Mouse (Mus musculus) heart, postnatal 36 days (tissue): Measurements from ENCODE around the gene Nhlh2. TPM values are rescaled to one million over a fixed set of nuclear protein-coding genes. Genes with fewer than 3 reads are reported as not detected.

Source experiments
- DNase-seq, 2 experiments: peaks; one replicate each; pipeline ENCODE4 v3.0.0; 2021 to 2022
- intact Hi-C: fragments of 180-260 bp; cut with DNase I; formaldehyde crosslinking; loops from one replicate; pipeline ENCODE4 v1.15.1; 2025
- total RNA-seq, 2 experiments: library from RNA; stranded (reverse); gene quantifications; 2 replicates each; pipeline ENCODE4 v1.2.3; 2021

The Nhlh2 gene
- not detected for total RNA-seq

DNA sequence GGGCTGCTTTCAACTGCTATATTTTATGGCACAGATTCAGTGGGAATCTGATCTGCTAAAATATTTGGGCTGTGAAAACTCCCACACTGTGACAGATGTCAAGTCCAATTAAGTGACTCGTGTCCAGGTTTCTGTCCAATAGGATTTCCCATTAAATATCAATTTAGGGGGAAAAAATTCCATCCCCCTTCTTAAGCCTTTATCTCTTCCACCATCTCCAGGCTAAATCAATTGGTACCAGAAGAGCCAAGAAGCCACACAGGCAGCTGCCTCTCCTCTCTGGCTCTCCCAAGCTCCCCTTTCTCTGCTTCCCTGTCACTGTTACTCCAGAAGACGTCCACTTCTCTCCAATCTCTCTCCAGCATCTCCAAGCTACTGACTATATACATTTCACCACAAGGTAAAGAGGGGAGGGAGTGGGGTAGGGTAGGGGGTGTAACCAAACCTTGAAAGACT is at the start of gene Nhlh2:
Gene Nhlh2 (plus strand): TSS at position 151 of the 456 bp plus-strand sequence.
- DNase-seq: no peak
- intact Hi-C loops: no loop called here

DNA sequence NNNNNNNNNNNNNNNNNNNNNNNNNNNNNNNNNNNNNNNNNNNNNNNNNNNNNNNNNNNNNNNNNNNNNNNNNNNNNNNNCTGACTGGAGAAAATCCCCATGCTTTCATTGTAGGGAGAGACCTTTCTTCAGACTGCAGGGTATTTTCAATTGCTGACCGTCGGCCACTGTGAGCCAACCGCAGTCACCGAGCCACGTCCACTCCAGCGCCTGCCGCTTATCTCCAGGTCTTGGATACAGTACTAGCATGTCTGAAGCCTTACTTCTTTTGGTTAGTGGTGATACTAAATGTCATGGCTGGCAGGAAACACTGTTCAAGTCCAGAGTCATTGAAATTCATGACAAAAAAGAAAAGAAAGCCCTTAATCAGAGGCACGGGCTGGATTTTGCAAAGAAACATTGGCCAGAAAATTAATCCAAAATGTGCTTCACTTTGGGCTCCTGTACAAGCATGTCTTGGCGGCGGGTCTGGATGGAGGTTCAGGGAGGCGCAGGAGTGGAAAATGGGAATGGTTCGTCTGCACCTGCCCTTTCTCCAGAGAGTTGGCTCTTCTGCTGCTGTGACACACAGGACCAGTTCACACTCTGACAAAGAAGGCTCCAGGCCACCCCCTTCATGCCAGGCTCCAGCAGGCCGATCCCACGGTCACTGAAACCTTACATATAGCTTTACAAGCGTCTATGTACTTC is 48.6 kb upstream of the Nhlh2 start:
- intact Hi-C loops: no loop called here
- no peak for DNase-seq

DNA sequence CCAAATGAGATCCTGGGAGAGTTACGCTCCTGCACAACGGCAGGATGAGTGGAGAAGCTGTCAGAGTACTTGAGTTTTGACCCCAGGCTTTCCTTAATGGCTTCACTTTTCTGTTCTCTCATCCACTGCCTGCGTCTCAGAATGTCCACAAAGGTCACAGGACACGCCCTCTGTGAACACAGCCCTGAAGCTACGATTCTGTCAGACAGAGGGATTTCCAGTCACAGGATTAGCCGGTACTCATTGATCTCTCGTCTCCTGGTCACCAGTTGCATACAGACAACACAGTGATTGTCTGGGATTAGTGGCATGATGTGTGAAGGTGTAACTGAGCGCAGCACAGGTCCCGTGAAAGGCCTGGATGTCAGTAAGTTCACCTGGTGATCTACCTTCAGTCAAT is 46.4 kb upstream of the Nhlh2 start:
- intact Hi-C loops: no loop called here
- no peak for DNase-seq

DNA sequence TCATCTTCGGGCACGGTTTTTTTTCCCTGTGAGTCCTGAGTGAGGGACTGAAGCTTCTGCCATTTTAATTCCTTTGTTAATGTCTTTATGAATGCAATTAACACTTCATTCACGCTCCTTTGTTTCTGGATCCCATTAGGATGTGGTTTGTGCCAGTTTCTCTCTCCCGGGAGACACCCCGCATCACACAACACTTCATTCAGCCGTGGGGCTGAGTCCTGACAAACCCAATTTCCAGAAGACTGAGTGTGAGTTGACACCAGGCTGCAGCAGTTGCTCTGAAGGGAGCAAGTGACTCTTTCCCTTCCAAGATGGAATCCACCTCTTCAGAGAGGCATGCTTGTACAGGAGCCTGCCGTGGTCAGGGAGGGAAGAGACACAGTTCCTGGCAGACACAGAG is 45.5 kb upstream of the Nhlh2 start:
- DNase-seq: no peak
- intact Hi-C loops: no loop called here

- intact Hi-C loops: no loop called here
- DNase-seq: no peak
These were observed 42.9 kb upstream of the Nhlh2 start for GRCm38 (mm10) chr3:101966825-101967558.

DNA sequence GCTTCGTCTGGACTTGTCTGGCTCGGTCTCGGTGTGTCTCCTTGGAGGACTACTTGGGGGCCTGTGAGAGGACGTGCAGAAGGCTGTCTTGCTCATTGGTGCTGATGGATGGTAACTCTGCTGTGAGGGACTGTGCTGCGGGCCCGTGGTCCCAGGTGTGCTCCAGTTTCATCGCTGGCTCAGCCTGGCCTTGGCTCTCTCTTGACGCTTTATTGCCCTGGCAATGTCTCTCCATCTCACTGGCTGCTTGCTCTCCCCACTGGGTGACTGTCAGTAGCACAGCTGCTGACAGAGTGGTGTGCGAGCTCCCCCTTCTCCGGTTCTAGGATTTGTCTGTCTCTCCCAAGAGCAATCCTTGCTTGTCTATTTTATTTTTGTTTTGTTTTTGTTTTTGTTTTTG is 34.5 kb upstream of the Nhlh2 start:
- DNase-seq: no peak
- intact Hi-C loops: no loop called here

DNA sequence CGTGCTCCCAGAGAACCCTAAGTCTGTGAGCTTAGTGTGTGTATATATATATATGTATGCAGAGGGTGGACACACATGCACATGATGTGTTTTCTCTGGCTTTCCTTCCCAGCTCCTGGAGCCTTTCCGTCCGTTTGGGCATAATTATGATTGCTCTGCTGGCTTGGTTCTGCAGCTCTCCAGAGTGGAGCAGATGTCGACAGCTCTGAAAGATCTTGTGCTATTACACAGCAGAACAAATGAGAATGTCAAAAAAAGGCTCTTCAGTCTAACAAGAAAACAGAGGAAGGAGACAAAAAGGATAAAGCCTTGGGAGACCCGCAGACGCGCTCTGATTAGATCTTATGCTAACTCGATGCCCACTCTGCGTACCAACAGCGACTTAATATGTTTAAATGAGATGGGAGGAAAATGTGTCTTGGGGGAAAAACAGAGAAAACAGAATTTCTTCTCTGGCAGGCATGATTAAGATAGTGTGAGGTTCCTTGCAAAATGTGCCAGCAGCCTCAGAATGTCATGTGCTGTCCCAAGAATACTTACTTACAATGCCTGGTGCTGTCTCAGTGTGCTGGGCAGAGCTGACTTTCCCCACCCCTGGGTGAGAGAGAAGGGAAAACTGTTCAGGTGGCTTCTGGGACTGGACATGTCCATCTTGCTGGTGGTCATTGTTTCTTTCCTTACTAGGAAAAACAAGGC is 31.4 kb upstream of the Nhlh2 start:
- no peak for DNase-seq
- intact Hi-C loops: no loop called here

DNA sequence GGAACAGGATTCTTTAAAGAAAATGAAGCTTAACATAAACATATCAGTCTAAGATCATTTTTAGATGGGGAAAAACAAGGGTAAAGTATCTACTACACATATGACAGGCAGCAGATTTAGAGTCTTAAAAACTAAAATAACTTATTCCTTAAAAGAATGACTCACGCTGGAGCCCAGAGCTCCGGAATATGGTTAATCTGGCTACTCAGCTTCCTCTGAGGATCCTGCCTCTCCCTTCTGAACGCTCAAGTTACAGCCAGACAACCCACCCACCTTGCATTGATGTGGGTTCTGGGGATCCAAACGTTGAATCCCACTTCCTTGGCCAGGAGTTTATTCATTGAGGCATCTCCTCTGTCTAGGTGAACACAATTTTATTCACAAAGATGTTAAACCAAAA is 26.0 kb upstream of the Nhlh2 start:
- intact Hi-C loops: no loop called here
- DNase-seq: no peak

GRCm38 (mm10) chr3:101985634-101986033 is 24.2 kb upstream of the Nhlh2 start:
- no peak for DNase-seq
- intact Hi-C loops: no loop called here

- no peak for DNase-seq
- intact Hi-C loops: no loop called here
These were observed 19.7 kb upstream of the Nhlh2 start for GRCm38 (mm10) chr3:101990136-101990535.

DNA sequence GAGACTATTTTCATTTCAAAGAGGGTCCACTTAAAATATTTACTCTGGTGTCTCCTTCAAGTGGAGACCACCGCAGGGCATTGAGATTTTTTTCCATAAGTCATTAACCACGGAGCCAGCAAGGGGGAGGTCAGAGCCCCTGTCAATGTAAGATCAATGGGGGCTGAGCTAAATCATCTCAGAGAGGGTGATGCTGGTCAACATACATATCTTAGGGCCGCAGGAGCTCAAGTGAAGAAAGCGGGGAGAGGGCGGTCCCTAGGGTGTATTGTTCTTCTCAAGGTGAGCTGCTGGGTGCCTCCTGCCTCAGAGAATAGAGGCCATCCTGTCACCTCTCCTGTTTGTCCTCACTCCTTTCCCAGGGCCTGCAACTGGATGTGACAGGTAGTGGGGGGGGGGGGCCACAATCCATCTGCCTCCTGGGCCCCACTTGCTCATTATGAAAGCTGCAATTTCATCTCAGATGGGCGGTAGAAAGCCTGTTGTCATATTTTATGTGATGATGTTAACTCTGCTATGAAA is 18.8 kb upstream of the Nhlh2 start:
- intact Hi-C loops: no loop called here

DNA sequence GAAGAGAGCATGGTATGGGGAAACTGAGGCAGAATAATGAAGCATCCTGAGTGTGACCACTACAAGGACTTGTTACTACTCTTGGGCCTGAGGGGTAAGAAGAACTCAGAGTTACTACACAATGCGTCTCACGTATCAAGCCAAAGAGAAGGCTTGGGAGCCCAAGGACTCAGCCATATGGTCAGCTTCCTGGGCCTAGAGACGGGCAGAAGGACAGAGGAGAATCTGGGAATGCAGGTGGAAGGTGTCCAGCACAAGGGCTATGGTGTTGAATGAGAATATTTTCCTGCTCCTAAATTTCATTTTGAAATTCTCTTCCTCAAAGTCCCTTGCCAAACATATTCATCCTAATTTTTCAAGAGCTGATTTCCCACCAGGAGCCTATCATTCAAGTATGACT is 12.0 kb upstream of the Nhlh2 start:
- intact Hi-C loops: no loop called here
- no peak for DNase-seq

More for the DNA sequence above, 18.8 kb upstream of the Nhlh2 start:
- DNase-seq: no peak

- no peak for DNase-seq
- intact Hi-C loops: no loop called here
These were observed 923 bp downstream of the Nhlh2 start for GRCm38 (mm10) chr3:102010681-102011317.

DNA sequence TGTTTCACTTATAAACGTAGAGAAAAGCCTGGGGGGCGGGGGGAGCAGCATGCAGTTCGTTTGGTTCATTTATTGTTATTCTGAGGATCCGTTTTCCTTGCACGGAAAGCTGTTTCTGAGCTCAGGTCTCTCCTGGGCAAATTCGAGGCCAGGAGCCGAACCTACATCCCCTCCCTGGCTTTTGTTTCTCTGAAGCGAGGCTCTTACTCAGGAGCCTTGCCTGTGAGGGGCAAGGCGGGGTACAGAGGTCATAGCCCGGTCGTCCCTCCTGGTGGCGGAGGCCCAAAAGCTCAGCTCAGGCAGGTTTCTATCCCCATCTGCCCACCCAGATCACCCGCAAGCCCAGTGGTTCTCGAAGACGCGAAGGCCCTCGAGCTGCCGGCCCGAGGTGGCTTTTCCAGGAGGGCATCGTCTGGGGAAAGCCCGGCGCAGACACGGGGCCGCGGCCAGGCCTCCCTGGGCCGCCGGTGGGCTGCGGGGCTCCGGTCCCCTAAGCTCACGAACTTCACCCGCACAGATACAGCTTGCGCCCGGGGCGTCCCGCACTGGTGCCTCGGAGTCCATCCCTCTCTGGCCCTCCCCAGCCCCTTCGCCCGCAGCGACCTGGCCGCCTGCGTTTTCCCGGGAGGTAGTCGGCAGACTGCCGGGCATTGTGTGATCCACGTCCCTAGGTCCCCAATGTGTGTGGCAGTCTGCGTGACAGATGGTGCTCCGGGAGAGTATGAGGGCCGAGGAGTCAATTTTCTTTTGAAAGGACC is 1.6 kb downstream of the Nhlh2 start:
- peak; percentile 4 to 13 for DNase-seq
- intact Hi-C loops: no loop called here

DNA sequence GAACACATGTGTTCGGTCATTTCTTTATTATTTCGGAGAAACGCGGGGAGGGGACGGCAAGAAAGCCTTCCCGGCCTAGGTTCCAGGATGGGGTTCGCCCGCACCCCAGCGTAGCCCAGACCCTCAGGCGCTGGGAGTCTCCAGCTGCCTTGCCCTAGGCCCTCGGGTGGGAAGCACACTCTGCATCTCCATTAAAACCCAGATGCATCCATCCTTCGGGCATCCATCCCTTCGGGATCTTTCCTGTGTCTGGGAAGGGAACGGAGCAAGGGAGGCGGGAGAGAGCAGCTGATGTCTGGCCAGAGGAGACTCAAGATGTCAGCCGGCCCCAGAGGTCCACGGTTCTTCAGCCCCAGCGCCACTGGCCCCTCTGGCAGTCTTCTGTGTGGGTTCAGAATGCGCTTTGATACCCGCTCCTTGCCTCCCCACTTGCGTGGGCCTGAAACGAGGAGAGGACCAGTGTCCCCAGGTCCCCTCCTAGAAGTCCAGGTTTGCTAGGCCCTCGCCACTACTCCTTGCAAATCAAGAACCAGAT is 2.3 kb downstream of the Nhlh2 start:
- DNase-seq: no peak
- intact Hi-C loops: no loop called here

GRCm38 (mm10) chr3:102012611-102013211 is 2.8 kb downstream of the Nhlh2 start:
- intact Hi-C loops: no loop called here

DNA sequence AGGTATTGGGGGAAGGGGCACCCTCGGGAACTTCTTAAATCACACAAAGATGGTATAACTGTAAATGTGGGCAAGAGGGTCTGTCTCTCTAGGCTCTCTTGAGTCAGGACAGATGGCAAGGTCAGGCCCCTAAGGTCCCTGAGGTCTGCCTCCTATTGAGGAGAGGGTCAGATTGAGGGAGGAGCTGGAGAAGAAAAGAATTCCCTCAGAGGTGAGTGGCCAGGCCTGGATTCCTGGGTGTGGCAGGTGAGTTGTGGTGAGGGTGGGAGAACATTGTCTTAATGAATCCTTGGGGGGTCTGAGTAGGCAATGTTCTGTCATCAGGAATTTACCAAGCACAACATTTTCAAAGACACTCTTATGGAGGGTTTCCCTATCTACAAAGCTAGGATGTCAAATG is 10.7 kb downstream of the Nhlh2 start:
- no peak for DNase-seq
- intact Hi-C loops: no loop called here

More at GRCm38 (mm10) chr3:102012611-102013211, 2.8 kb downstream of the Nhlh2 start:
- DNase-seq: no peak

GRCm38 (mm10) chr3:102022721-102023120 is 12.8 kb downstream of the Nhlh2 start:
- intact Hi-C loops: no loop called here
- DNase-seq: no peak

DNA sequence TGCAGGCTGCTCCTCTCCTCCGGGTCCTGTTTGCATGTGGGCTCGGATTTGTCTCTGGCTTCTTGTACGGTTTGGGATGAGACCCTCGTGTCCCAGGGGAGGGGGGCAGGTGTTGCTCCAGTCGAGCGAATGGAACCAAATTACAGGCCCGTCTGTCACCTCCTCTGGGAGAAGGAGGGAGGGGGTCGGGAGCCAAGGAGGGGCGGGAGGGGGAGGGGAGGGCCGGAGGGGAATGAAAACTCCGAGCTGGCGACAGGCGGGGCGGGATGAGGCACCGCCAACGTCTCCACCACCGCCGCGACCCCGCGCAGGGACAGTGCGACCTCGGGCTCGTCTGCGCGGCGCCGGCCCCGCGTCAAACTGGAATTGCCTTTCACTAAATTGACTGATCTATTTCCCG is 13.5 kb downstream of the Nhlh2 start:
- no peak for DNase-seq
- intact Hi-C loops: no loop called here
